Mouse (Mus musculus) layer of hippocampus, postnatal 25 days (tissue): ENCODE results near the gene She. TPM values are rescaled to one million over a fixed set of nuclear protein-coding genes. Genes with fewer than 3 reads are reported as not detected.
A peak's percentile ranks its signal among the peaks of the same experiment; 100 is the strongest.
"Not testable (repeated sequence)": the region's sequence is repeated elsewhere in the genome, so short reads cannot be mapped to it uniquely, and the experiment has no call there.

Experiments
- DNase-seq, 2 experiments: peaks; one replicate each; pipeline ENCODE4 v3.0.0; 2022; ENCODE audit warnings: mixed read lengths in 2 of 2, low spot score in 1 of 2; ENCODE audit errors: extremely low spot score in 1 of 2
- total RNA-seq, 2 experiments: library from RNA; stranded (reverse); gene quantifications; 2 replicates each; pipeline ENCODE4 v1.2.3; 2021

The She gene
- 1 to 10 TPM; 2.7 to 3.1 TPM for total RNA-seq

GRCm38 (mm10) chr3:89830815-89831591 is at the start of gene She:
She (plus strand) TSS chr3:89831370.
- no peak for DNase-seq

GRCm38 (mm10) chr3:89781640-89782039 is 49.5 kb upstream of the She start:
- DNase-seq: no peak

GRCm38 (mm10) chr3:89784991-89785753 is 46.0 kb upstream of the She start:
- peak; percentile 62 to 71 for DNase-seq

DNA sequence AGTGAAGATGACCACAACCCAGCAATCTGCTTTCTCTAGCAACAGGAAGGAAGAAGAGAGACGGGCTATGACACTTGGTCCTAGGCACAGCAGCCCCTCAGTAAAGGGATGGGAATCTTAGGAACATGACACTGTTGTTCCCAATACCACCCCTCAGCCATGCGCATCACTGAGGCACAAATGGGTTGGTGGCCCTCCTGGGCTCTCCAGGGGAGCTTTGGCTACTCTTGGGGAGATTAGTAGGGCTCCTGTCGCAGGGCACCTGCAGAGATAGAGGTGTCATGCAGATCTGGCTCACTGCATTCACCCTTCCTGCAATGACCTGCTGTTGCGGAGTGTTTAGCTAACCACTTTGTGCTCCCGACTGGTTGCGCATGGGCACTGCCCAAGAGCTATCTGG is 44.9 kb upstream of the She start:
- no peak for DNase-seq

DNA sequence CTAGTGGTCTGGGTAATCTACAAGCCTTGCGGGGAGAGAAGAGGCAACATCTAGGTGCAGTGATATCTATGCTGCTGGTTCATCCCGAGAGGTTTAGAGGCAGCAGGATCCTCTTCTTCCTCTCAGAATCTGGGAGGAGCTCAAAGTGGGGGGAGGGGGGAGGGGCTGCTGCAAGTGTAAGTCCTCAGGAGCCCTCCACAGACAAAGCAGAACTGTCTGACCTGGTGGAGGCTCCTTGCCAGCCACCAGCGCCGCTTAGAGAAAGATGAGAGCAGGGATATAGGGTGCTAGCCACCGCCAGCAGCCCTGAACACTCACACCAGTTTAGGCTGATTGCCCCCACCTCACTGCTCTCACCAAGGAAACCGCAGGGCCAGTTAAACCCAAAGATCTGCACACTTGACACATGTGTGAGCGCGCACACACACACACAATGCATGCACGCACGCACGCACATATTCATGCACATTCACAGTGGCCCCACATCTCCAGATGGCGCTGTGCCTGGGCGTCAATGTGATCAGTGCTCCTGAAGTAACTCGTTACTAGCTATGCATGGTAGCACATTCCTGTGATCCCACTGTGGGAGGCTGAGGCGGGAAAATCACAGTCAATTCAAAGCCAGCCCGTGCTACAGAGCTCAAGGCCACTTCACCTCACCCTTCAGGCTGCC is 42.4 kb upstream of the She start:
- no peak for DNase-seq

- no peak for DNase-seq
These were observed 36.6 kb upstream of the She start for GRCm38 (mm10) chr3:89794616-89795015.

GRCm38 (mm10) chr3:89795746-89796145 is 35.4 kb upstream of the She start:
- DNase-seq: no peak

DNA sequence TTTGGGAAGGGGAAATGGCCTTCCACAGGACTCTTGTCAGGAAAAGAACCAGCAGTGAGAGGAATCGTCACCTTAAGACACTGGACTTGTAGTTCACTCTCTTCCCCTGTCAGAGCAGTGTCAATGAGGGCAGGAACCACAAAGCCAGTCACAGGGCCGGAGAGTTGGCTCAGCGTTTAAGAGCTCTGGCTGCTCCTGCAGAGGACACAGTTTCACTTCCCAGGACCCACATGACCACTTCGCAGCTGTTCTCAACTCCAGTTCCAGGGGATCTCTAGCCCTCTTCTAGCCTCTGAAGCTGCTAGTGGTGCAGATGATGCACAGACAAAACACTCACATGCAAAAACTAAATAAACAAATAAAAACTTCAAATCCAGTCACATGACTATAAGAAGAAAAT is 34.8 kb upstream of the She start:
- DNase-seq: no peak

GRCm38 (mm10) chr3:89798518-89798917 is 32.7 kb upstream of the She start:
- DNase-seq: no peak

GRCm38 (mm10) chr3:89799476-89799875 is 31.7 kb upstream of the She start:
- no peak for DNase-seq

- not testable (repeated sequence) for DNase-seq
These were observed 31.1 kb upstream of the She start for GRCm38 (mm10) chr3:89800078-89800477.

DNA sequence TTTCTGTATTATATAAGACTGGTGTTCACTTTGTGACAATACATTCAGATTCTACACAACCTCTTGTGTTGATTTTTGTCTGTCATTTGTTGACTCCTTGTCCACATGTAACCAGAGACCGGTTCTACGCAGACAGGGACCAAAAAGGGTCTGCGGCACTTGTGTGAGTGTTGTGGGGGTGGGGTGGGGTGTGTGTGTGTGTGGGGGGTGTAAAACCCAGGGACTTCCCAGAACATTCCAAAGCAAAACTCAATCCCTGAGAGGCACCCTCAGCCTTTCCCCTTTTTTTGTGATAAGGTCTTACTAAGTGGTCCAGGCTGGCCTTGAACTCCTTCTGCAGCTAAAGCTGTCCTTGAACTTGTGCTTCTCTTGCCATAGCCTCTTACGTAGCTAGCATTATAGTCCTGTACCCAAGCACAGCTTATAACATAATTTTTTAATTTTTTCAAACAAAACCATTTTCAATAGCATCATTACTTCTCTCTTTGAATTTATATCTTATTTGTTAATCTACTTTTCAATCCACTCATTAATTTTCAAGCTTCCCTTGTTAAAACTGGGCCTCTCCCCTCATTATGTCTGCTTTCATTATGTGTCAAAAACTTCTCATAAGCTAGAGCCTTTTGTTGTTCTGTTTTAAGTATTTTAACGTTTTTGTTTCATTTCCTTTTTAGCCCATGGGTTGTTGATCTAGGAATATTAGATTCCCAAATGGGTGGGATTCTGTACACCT is 30.2 kb upstream of the She start:
- no peak for DNase-seq

- no peak for DNase-seq
These were observed 29.7 kb upstream of the She start for GRCm38 (mm10) chr3:89801507-89801847.

- no peak for DNase-seq
These were observed 28.3 kb upstream of the She start for GRCm38 (mm10) chr3:89802876-89803275.

- DNase-seq: no peak
These were observed 26.0 kb upstream of the She start for GRCm38 (mm10) chr3:89805179-89805578.

DNA sequence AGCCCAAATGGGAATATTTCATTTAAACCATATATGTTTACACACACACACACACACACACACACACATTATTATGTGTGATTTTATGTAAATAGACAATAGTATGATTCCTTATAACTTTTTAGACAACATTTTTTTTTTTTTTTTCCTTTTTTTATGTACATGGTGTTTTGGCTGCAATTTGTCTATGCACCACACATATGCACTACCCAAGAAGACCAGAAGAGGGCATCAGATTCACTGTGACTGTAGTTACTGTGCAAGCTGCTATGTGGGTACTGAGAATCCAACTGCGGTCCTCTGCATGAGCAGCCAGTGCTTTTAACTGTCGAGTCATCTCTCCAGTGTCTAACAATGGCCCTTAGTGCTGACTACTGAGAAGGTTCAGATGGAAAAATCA is 24.4 kb upstream of the She start:
- DNase-seq: no peak

DNA sequence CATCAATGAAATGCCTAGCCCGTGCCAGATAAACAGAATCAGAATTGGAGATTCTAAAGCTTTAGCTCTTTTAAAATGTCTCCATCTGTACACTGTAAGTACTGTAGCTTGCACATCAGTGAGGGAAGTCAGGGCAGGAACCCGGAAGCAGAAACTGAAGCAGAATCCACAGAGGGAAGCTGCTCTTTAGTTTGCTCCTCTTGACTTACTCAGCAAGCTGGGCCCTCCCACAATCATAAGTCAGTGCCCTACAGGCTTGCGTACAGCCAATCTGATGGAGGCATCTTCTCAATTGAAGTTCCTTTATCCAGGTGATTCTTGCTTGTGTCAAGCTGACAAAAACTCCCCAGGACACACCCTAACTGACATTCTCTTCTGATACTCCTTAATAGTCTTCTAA is 24.0 kb upstream of the She start:
- DNase-seq: no peak

DNA sequence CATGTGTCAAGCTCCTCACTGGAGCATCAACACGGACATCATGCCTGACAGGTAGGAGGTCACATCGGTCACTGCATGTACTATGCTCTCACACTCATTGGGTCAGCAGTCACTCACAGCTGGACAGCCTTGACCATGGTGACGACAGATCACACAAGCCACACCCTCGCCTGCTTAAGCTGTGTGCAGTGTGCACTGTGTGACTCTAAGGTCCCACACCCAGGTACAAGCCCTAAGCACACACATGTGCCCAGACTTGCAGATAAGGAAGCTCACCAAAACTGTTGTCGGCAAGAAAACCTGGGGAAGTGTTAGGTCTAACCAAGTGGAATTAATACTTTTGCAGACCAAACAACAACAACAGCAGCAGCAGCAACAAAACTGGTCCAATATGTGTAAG is 23.3 kb upstream of the She start:
- DNase-seq: no peak

GRCm38 (mm10) chr3:89808638-89809037 is 22.5 kb upstream of the She start:
- no peak for DNase-seq

DNA sequence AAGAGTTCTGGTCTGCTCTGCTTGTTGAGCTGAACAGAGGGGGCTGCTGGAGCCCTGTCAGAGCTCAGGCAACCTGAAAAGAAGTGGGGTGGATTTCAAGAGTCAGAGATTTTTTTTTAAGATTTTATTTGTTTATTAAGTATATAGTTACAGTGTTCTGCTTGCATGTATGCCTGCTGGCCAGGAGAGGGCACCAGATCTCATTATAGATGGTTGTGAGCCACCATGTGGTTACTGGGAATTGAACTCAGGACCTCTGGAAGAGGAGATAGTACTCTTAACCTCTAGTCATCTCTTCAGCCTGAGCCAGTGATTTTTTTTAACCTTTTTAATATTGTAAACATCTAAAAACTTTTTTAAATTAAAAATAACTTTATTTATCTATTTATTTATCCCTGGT is 20.3 kb upstream of the She start:
- DNase-seq: no peak

- no peak for DNase-seq
These were observed 19.0 kb upstream of the She start for GRCm38 (mm10) chr3:89812166-89812565.
